Comparison of ENCODE assay signal across 9 mouse cellular contexts in the genomic region with DNA sequence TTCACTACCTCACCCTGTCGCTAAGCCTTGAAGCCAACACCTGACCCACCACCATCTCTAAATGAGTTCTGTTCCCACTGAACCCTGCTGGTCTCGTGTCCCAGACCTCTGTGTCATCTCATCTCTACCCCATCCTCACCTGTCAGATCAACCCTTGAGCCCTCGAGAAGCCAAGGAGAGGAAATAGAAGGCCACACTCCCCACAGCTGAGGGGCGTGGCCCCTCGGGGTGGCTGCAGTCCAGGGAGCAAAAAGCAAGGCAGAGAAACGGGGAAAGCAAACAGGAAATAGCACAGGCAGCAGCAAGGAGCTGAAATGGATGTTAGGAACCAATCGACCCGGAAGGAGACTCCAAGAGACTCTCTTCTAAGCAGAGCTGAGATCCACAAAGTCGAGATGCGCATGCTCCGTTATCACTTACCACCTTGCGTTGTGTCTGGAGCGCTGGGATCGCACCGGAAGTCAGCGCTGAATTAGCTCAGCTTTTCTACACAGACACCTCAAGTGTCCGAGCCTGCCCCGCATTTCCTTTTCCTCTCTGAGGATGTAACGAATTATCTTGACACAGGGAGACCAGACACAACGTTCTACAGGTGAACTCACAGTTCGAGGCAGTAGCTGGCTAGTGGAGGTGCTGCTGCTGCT. TPM values are rescaled to one million over a fixed set of nuclear protein-coding genes. Genes with fewer than 3 reads are reported as not detected.
A peak's percentile ranks its signal among the peaks of the same experiment; 100 is the strongest.
DNase-seq lines count a peak whose midpoint lies in the region; ATAC-seq lines count a peak whose summit lies in the region.
"Had no signal": no experiment of that assay in that cellular context is flagged by ENCODE, and none has a peak within 500 bp of the region (broad histone marks: within the 10 kb centered on the region; RNA-seq: fewer than 3 reads in every experiment).

No protein-coding gene starts in this region.

- no peak overlapping the region for H3K27ac ChIP-seq in limb, embryonic 13.5 days

- no peaks in the 10 kb centered on the region for H3K36me3 ChIP-seq in limb, embryonic 13.5 days

- peak; percentile 18 for DNase-seq in embryo, embryonic 10 days (ENCODE audit: low spot score)
- no peak for DNase-seq in embryo, embryonic 9.5 days (ENCODE audit: extremely low spot score)
- peak; percentile 19 for DNase-seq in lung, postnatal 10 days
- DNase-seq in lung, postnatal 14 days = no peak
- DNase-seq in thymus, postnatal 14 days = peak; percentile 41
- DNase-seq in urinary bladder, postnatal 25 days (ENCODE audit: low spot score) = no peak
- DNase-seq in layer of hippocampus, postnatal 25 days (ENCODE audit: extremely low spot score in 1 of 2, low spot score in 1 of 2) = no peak
- DNase-seq: gastrocnemius, postnatal 25 days had no signal

- H3K4me2 ChIP-seq in limb, embryonic 13.5 days (replicated peaks) = 0 out of 2 replicates have a peak overlapping the region, but pooled peaks have one; percentile 2

- H3K27me3 ChIP-seq in limb, embryonic 13.5 days = peaks cover 11% of the 10 kb centered on the region

- 0 out of 2 replicates have a peak, but pooled peaks cover 3% of the 10 kb centered on the region for H3K4me1 ChIP-seq in limb, embryonic 13.5 days

- no peak overlapping the region for H3K4me3 ChIP-seq in limb, embryonic 13.5 days

- H3K9me3 ChIP-seq in limb, embryonic 13.5 days = no peaks in the 10 kb centered on the region

- no peak overlapping the region for H3K9ac ChIP-seq in limb, embryonic 13.5 days

- ATAC-seq in limb, embryonic 13.5 days (ENCODE audit: low FRiP score, low read depth) = no peak

- WGBS in limb, embryonic 13.5 days = 53% methylated on average over 21 of the region's 21 CpGs

RNA-seq across cellular contexts. Expression of a gene that starts 18.4 kb away (rescaled TPM):
- polyA plus RNA-seq in limb, embryonic 13.5 days (2015; fragmentation: Nextera tagmentation; extraction: Ambion mirVana) = 47.5 and 49.9 TPM in 2 replicates
- 10 to 100 TPM; 42.9 to 44.9 TPM for total RNA-seq in layer of hippocampus, postnatal 25 days (2021)

Comparison
In these comparisons a context has a peak if more than half of its experiments do, and no peak if none do; other contexts are left out.
1. DNase-seq: peak in embryo, embryonic 10 days (single experiment), lung, postnatal 10 days (single experiment) and thymus, postnatal 14 days (single experiment); none in embryo, embryonic 9.5 days (single experiment), lung, postnatal 14 days (single experiment), urinary bladder, postnatal 25 days (single experiment) and layer of hippocampus, postnatal 25 days (0 of 2).